Comparison of ENCODE assay signal across 9 mouse cellular contexts in the genomic region with DNA sequence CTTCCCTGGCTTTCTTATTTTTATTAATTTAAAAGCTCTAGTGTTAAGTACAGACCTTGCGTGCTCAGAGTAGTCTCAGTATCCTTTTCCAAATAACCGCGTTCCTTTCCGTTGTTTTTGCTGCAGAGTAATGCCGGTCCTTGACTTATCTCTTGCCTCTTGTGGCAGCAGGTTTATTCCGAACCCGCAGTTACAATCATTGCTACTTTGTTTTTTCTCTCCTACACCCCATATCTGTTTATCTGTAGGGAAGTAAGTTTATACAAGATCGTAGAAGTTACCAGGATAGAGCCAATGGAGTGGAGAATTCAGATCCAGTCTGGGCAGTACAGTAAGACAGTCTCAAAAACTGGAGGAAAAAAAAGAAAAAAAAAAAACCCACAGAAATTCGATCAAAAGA. TPM values are rescaled to one million over a fixed set of nuclear protein-coding genes. Genes with fewer than 3 reads are reported as not detected.
DNase-seq lines count a peak whose midpoint lies in the region; ATAC-seq and TF ChIP-seq lines count a peak whose summit lies in the region.
"Had no signal": no experiment of that assay in that cellular context is flagged by ENCODE, and none has a peak within 500 bp of the region (broad histone marks: within the 10 kb centered on the region; RNA-seq: fewer than 3 reads in every experiment).

No protein-coding gene starts in this region.

- 3% methylated on average over 9 of the region's 9 CpGs for WGBS in heart, embryonic 15.5 days
- WGBS in hindbrain, embryonic 12.5 days, result 6% methylated on average over 9 of the region's 9 CpGs
- 6% methylated on average over 9 of the region's 9 CpGs for WGBS in midbrain, embryonic 12.5 days

- intact Hi-C loops in gastrocnemius, postnatal 36 days (cut with DNase I), result no loop called here

- peak overlapping the region; percentile 98 for H3K27ac ChIP-seq in heart, embryonic 15.5 days
- H3K27ac ChIP-seq in hindbrain, embryonic 12.5 days, result peak overlapping the region; percentile 98
- peak overlapping the region; percentile 100 for H3K27ac ChIP-seq in midbrain, embryonic 12.5 days (replicated peaks)

- H3K9me3 ChIP-seq in heart, embryonic 15.5 days (replicated peaks), result no peaks in the 10 kb centered on the region
- no peaks in the 10 kb centered on the region for H3K9me3 ChIP-seq in G1E (replicated peaks)
- H3K9me3 ChIP-seq in hindbrain, embryonic 12.5 days (replicated peaks), result no peaks in the 10 kb centered on the region
- H3K9me3 ChIP-seq in midbrain, embryonic 12.5 days, result no peaks in the 10 kb centered on the region

- no peak for TF ChIP-seq CTCF in G1E (IDR thresholded peaks at IDR 0.05; ENCODE audit: low read depth, low read length)

- DNase-seq in heart, adult 8-10 months (ENCODE audit: low spot score), result no peak
- DNase-seq in G1E (ENCODE audit: low spot score), result no peak
- no peak for DNase-seq in thymus, postnatal 36 days
- DNase-seq in embryo, embryonic 9.5 days (ENCODE audit: extremely low spot score), result no peak
- no peak for DNase-seq in gastrocnemius, postnatal 36 days

- no peak for ATAC-seq in heart, embryonic 15.5 days (replicated peaks; ENCODE audit: insufficient number of reproducible peaks, insufficient read depth, low FRiP score, low read depth)
- ATAC-seq in G1E (ENCODE audit: extremely low read depth, insufficient number of reproducible peaks, low FRiP score, poor library complexity, severe bottlenecking), result no peak
- no peak for ATAC-seq in hindbrain, embryonic 12.5 days (ENCODE audit: low FRiP score)
- ATAC-seq in midbrain, embryonic 12.5 days (ENCODE audit: low FRiP score, low read depth), result no peak

- H3K36me3 ChIP-seq in heart, embryonic 15.5 days, result peaks cover 43% of the 10 kb centered on the region
- H3K36me3 ChIP-seq in G1E (replicated peaks), result peaks cover 69% of the 10 kb centered on the region
- peaks cover 64% of the 10 kb centered on the region for H3K36me3 ChIP-seq in hindbrain, embryonic 12.5 days
- peaks cover 59% of the 10 kb centered on the region for H3K36me3 ChIP-seq in midbrain, embryonic 12.5 days

- H3K9ac ChIP-seq in heart, embryonic 15.5 days, result peak overlapping the region; percentile 89
- peak overlapping the region; percentile 94 for H3K9ac ChIP-seq in hindbrain, embryonic 12.5 days
- H3K9ac ChIP-seq in midbrain, embryonic 12.5 days (replicated peaks), result peak overlapping the region; percentile 94

- peaks cover 38% of the 10 kb centered on the region for H3K4me1 ChIP-seq in heart, embryonic 15.5 days (replicated peaks)
- H3K4me1 ChIP-seq in G1E (ENCODE audit: insufficient read depth, low read depth, low read length), result peaks cover 61% of the 10 kb centered on the region
- peaks cover 31% of the 10 kb centered on the region for H3K4me1 ChIP-seq in hindbrain, embryonic 12.5 days
- peaks cover 31% of the 10 kb centered on the region for H3K4me1 ChIP-seq in midbrain, embryonic 12.5 days

- no peaks in the 10 kb centered on the region for H3K27me3 ChIP-seq in heart, embryonic 15.5 days
- H3K27me3 ChIP-seq in G1E (ENCODE audit: insufficient read depth, low read length), result no peaks in the 10 kb centered on the region
- no peaks in the 10 kb centered on the region for H3K27me3 ChIP-seq in hindbrain, embryonic 12.5 days
- H3K27me3 ChIP-seq in midbrain, embryonic 12.5 days, result no peaks in the 10 kb centered on the region
- H3K27me3 ChIP-seq: Patski had no signal

- peak overlapping the region; percentile 83 for H3K4me3 ChIP-seq in heart, embryonic 15.5 days
- peak overlapping the region; percentile 96 for H3K4me3 ChIP-seq in G1E (ENCODE audit: low read depth, low read length)
- peak overlapping the region; percentile 86 for H3K4me3 ChIP-seq in hindbrain, embryonic 12.5 days
- peak overlapping the region; percentile 91 for H3K4me3 ChIP-seq in midbrain, embryonic 12.5 days

- H3K4me2 ChIP-seq in heart, embryonic 15.5 days, result peak overlapping the region; percentile 71
- peak overlapping the region; percentile 57 for H3K4me2 ChIP-seq in hindbrain, embryonic 12.5 days (replicated peaks)
- peak overlapping the region; percentile 84 for H3K4me2 ChIP-seq in midbrain, embryonic 12.5 days (replicated peaks)

RNA-seq across cellular contexts. Expression of a gene that starts 0.8 kb away (rescaled TPM):
- polyA plus RNA-seq in heart, embryonic 15.5 days (2015; fragmentation: Nextera tagmentation; extraction: Ambion mirVana), result 22.8 and 33.9 TPM in 2 replicates
- total RNA-seq in heart, adult 8-10 months (2022), result 1 to 10 TPM; 2.1 to 3.9 (median 2.6) TPM
- 128 and 141 TPM in 2 replicates for total RNA-seq in G1E (2014; fragmentation: Nextera tagmentation)
- 51.1 and 54.9 TPM in 2 replicates for total RNA-seq in G1E (2017)
- polyA plus RNA-seq in G1E (2012), result 263 and 305 TPM in 2 replicates
- 32.7 and 33.2 TPM in 2 replicates for polyA plus RNA-seq in hindbrain, embryonic 12.5 days (2016; fragmentation: Nextera tagmentation; extraction: Ambion mirVana)
- 38.6 and 41.1 TPM in 2 replicates for polyA plus RNA-seq in midbrain, embryonic 12.5 days (2016; fragmentation: Nextera tagmentation; extraction: Ambion mirVana)
- total RNA-seq in gastrocnemius, postnatal 36 days (2021), result 1 to 10 TPM; 1.4 to 2.4 TPM

RNA-seq across cellular contexts. Expression of a gene that starts 0.9 kb away (rescaled TPM):
- 17.8 and 23.7 TPM in 2 replicates for polyA plus RNA-seq in heart, embryonic 15.5 days (2015; fragmentation: Nextera tagmentation; extraction: Ambion mirVana)
- total RNA-seq in heart, adult 8-10 months (2022), result 1 to 10 TPM; 5.2 to 6.4 (median 5.8) TPM
- total RNA-seq in G1E (2014; fragmentation: Nextera tagmentation) (11.7 and 20.0 TPM in 2 replicates), G1E (2017) (22.0 and 25.2 TPM in 2 replicates)
- polyA plus RNA-seq in G1E (2012), result 25.3 and 26.2 TPM in 2 replicates
- polyA plus RNA-seq in hindbrain, embryonic 12.5 days (2016; fragmentation: Nextera tagmentation; extraction: Ambion mirVana), result 61.3 and 67.9 TPM in 2 replicates
- 79.4 and 82.0 TPM in 2 replicates for polyA plus RNA-seq in midbrain, embryonic 12.5 days (2016; fragmentation: Nextera tagmentation; extraction: Ambion mirVana)
- total RNA-seq in gastrocnemius, postnatal 36 days (2021), result 1 to 10 TPM; 3.6 to 4.2 TPM

RNA-seq across cellular contexts. Expression of a gene that starts 10.3 kb away (rescaled TPM):
- 32.0 and 38.8 TPM in 2 replicates for polyA plus RNA-seq in heart, embryonic 15.5 days (2015; fragmentation: Nextera tagmentation; extraction: Ambion mirVana)
- 10 to 100 TPM; 15.3 to 21.7 (median 17.1) TPM for total RNA-seq in heart, adult 8-10 months (2022)
- total RNA-seq in G1E (2014; fragmentation: Nextera tagmentation) (3.1 and 5.8 TPM in 2 replicates), G1E (2017) (11.9 and 16.5 TPM in 2 replicates)
- 42.6 and 60.5 TPM in 2 replicates for polyA plus RNA-seq in G1E (2012)
- polyA plus RNA-seq in hindbrain, embryonic 12.5 days (2016; fragmentation: Nextera tagmentation; extraction: Ambion mirVana), result 61.3 and 62.8 TPM in 2 replicates
- 55.0 and 62.0 TPM in 2 replicates for polyA plus RNA-seq in midbrain, embryonic 12.5 days (2016; fragmentation: Nextera tagmentation; extraction: Ambion mirVana)
- total RNA-seq in gastrocnemius, postnatal 36 days (2021), result 10 to 100 TPM; 16.4 to 16.8 TPM

RNA-seq across cellular contexts. Expression of a gene that starts 25.1 kb away (rescaled TPM):
- 11.6 and 15.4 TPM in 2 replicates for polyA plus RNA-seq in heart, embryonic 15.5 days (2015; fragmentation: Nextera tagmentation; extraction: Ambion mirVana)
- total RNA-seq in heart, adult 8-10 months (2022), result 10 to 100 TPM in 1 of 4 experiments, 1 to 10 TPM in 3; 6.2 to 14.1 (median 8.2) TPM
- total RNA-seq in G1E (2014; fragmentation: Nextera tagmentation), result 2.6 TPM in 1 of 2 replicates, not detected in the other
- 2.8 TPM in 2 replicates for total RNA-seq in G1E (2017)
- polyA plus RNA-seq in G1E (2012), result 0.44 and 0.94 TPM in 2 replicates
- 19.5 and 46.1 TPM in 2 replicates for polyA plus RNA-seq in hindbrain, embryonic 12.5 days (2016; fragmentation: Nextera tagmentation; extraction: Ambion mirVana)
- polyA plus RNA-seq in midbrain, embryonic 12.5 days (2016; fragmentation: Nextera tagmentation; extraction: Ambion mirVana), result 12.6 and 13.1 TPM in 2 replicates
- total RNA-seq in gastrocnemius, postnatal 36 days (2021), result over 10,000 TPM; 37,212 to 46,634 TPM

RNA-seq across cellular contexts. Expression of a gene that starts 25.5 kb away (rescaled TPM):
- 17.0 and 21.3 TPM in 2 replicates for polyA plus RNA-seq in heart, embryonic 15.5 days (2015; fragmentation: Nextera tagmentation; extraction: Ambion mirVana)
- 10 to 100 TPM; 17.4 to 24.4 (median 23.0) TPM for total RNA-seq in heart, adult 8-10 months (2022)
- total RNA-seq in G1E (2014; fragmentation: Nextera tagmentation) (19.5 and 26.7 TPM in 2 replicates), G1E (2017) (38.3 and 40.1 TPM in 2 replicates)
- 72.0 and 74.1 TPM in 2 replicates for polyA plus RNA-seq in G1E (2012)
- polyA plus RNA-seq in hindbrain, embryonic 12.5 days (2016; fragmentation: Nextera tagmentation; extraction: Ambion mirVana), result 46.5 and 47.2 TPM in 2 replicates
- polyA plus RNA-seq in midbrain, embryonic 12.5 days (2016; fragmentation: Nextera tagmentation; extraction: Ambion mirVana), result 42.9 and 44.4 TPM in 2 replicates
- 10 to 100 TPM; 25.4 to 31.3 TPM for total RNA-seq in gastrocnemius, postnatal 36 days (2021)
